Mouse (Mus musculus) CH12.LX (cell line): ENCODE data around the gene Mfge8. TPM values are rescaled to one million over a fixed set of nuclear protein-coding genes. Genes with fewer than 3 reads are reported as not detected.

Source experiments
- DNase-seq: peaks from one replicate; pipeline ENCODE4 v3.0.0-alpha.2; 2013; ENCODE audit errors: extremely low read depth
- H3K27ac ChIP-seq: 2 replicates; pipeline ENCODE4 v1.5.1; 2012; ENCODE audit warnings: low read depth, mild to moderate bottlenecking, control low read depth, moderate library complexity; ENCODE audit not compliant: insufficient read depth
- H3K27me3 ChIP-seq: replicated peaks from 2 replicates; pipeline ENCODE3; 2012; ENCODE audit warnings: inconsistent platforms
- H3K36me3 ChIP-seq, 2 experiments: replicated peaks in 1 of 2; 2 replicates each; pipeline versions ENCODE3 to v1.6.1; 2012; ENCODE audit warnings: inconsistent platforms in 1 of 2, low read length in 1 of 2, mild to moderate bottlenecking in 1 of 2, mixed read lengths in 1 of 2, moderate library complexity in 1 of 2; ENCODE audit not compliant: control insufficient read depth in 1 of 2, insufficient read depth in 1 of 2
- H3K4me1 ChIP-seq, 2 experiments: 2 replicates each; pipeline ENCODE4 v1.6.1; 2012; ENCODE audit warnings: inconsistent platforms in 1 of 2, moderate library complexity in 1 of 2; ENCODE audit not compliant: insufficient read depth in 2 of 2, control insufficient read depth in 1 of 2
- H3K4me2 ChIP-seq: 2 replicates; pipeline ENCODE4 v1.6.1; 2012; ENCODE audit warnings: low read depth, mild to moderate bottlenecking, control low read depth; ENCODE audit not compliant: poor library complexity, insufficient read depth, severe bottlenecking
- H3K4me3 ChIP-seq, 3 experiments: fragments of 150-350 bp in 1 of 3; sonication (generic) in 1 of 3; replicated peaks in 1 of 3; 2 replicates each; pipeline versions ENCODE3 to v1.5.1; 2011 to 2012; ENCODE audit warnings: low read depth in 2 of 3, low read length in 2 of 3, mild to moderate bottlenecking in 2 of 3, moderate library complexity in 2 of 3, control low read depth in 1 of 3, improper control_type of control experiment in 1 of 3, inconsistent platforms in 1 of 3, mixed read lengths in 1 of 3; ENCODE audit not compliant: poor library complexity in 1 of 3
- H3K79me2 ChIP-seq: replicated peaks from 2 replicates; pipeline ENCODE4 v1.6.1; 2012; ENCODE audit warnings: mild to moderate bottlenecking, moderate library complexity; ENCODE audit not compliant: control insufficient read depth, poor library complexity, insufficient read depth, severe bottlenecking; ENCODE audit errors: extremely low read depth
- H3K9ac ChIP-seq: 2 replicates; pipeline ENCODE4 v1.6.1; 2012; ENCODE audit warnings: low read depth, mild to moderate bottlenecking, control low read depth, moderate library complexity; ENCODE audit not compliant: insufficient read depth
- H3K9me3 ChIP-seq: replicated peaks from 2 replicates; pipeline ENCODE3; 2012; ENCODE audit warnings: low read length, inconsistent platforms, mixed read lengths
- CHD2 ChIP-seq: IDR thresholded peaks from 2 replicates; pipeline ENCODE4 v1.6.1; 2011; ENCODE audit warnings: low read length, improper control_type of control experiment
- CTCF ChIP-seq, 2 experiments: IDR thresholded peaks in 1 of 2; conservative IDR thresholded peaks in 1 of 2; 2 replicates each; pipeline ENCODE4 v1.5.1; 2011 to 2012; ENCODE audit warnings: low read depth in 2 of 2, low read length in 2 of 2, improper control_type of control experiment in 1 of 2, inconsistent platforms in 1 of 2, mild to moderate bottlenecking in 1 of 2, moderate library complexity in 1 of 2
- ELF1 ChIP-seq: IDR thresholded peaks from 2 replicates; pipeline ENCODE4 v1.6.1; 2014; ENCODE audit warnings: low read depth, mild to moderate bottlenecking, inconsistent platforms, low read length, improper control_type of control experiment
- EP300 ChIP-seq: IDR thresholded peaks from 2 replicates; pipeline ENCODE4 v1.6.1; 2011; ENCODE audit warnings: low read length, improper control_type of control experiment
- ETS1 ChIP-seq: conservative IDR thresholded peaks from 2 replicates; pipeline ENCODE4 v1.6.1; 2012; ENCODE audit warnings: low read depth, mild to moderate bottlenecking, inconsistent platforms, low read length, improper control_type of control experiment, moderate library complexity
- IRF4 ChIP-seq: IDR thresholded peaks from 2 replicates; pipeline ENCODE4 v1.6.1; 2014; ENCODE audit warnings: low read depth, mild to moderate bottlenecking, inconsistent platforms, low read length, improper control_type of control experiment
- JUN ChIP-seq: IDR thresholded peaks from 2 replicates; pipeline ENCODE4 v1.6.1; 2011; ENCODE audit warnings: low read depth, mild to moderate bottlenecking, low read length, improper control_type of control experiment, moderate library complexity; ENCODE audit not compliant: insufficient read depth
- MAFK ChIP-seq: IDR thresholded peaks from 2 replicates; pipeline ENCODE4 v1.6.1; 2011; ENCODE audit warnings: low read length, improper control_type of control experiment; ENCODE audit not compliant: insufficient replicate concordance
- MAX ChIP-seq: IDR thresholded peaks from 2 replicates; pipeline ENCODE4 v1.6.1; 2011; ENCODE audit warnings: low read length, improper control_type of control experiment
- MAZ ChIP-seq: IDR thresholded peaks from 2 replicates; pipeline ENCODE4 v1.6.1; 2012; ENCODE audit warnings: low read depth, mild to moderate bottlenecking, inconsistent platforms, low read length, improper control_type of control experiment, moderate library complexity
- NELFE ChIP-seq: IDR thresholded peaks from 2 replicates; pipeline ENCODE4 v1.6.1; 2011; ENCODE audit warnings: low read depth, low read length, improper control_type of control experiment
- POLR2A ChIP-seq: IDR thresholded peaks from 2 replicates; pipeline ENCODE4 v1.6.1; 2011; ENCODE audit warnings: low read depth, mild to moderate bottlenecking, improper control_type of control experiment, low read length
- SIN3A ChIP-seq: IDR thresholded peaks from 2 replicates; pipeline ENCODE4 v1.6.1; 2012; ENCODE audit warnings: low read length, improper control_type of control experiment, inconsistent platforms
- UBTF ChIP-seq: IDR thresholded peaks from 2 replicates; pipeline ENCODE4 v1.6.1; 2012; ENCODE audit warnings: low read depth, mild to moderate bottlenecking, inconsistent platforms, low read length, improper control_type of control experiment, moderate library complexity
- ZC3H11A ChIP-seq: IDR thresholded peaks from 2 replicates; pipeline ENCODE4 v1.6.1; 2012; ENCODE audit warnings: low read depth, mild to moderate bottlenecking, inconsistent platforms, low read length, improper control_type of control experiment
- ZMIZ1 ChIP-seq: IDR thresholded peaks from 2 replicates; pipeline ENCODE4 v1.6.1; 2012; ENCODE audit warnings: low read depth, mild to moderate bottlenecking, inconsistent platforms, low read length, improper control_type of control experiment
- dilution Hi-C: fragments of 300-500 bp; cut with MboI; formaldehyde crosslinking; loops from 2 replicates; pipeline ENCODE4 v1.14.3; 2020; ENCODE audit warnings: low sequenced_read_pairs; ENCODE audit not compliant: extremely low pct_unique_long_range_greater_than_20kb, extremely low pct_ligation_motif_present
- in situ Hi-C: fragments of 300-500 bp; cut with MboI; formaldehyde crosslinking; loops from 3 replicates; pipeline ENCODE4 v1.14.3; 2019; ENCODE audit warnings: low sequenced_read_pairs, low pct_ligation_motif_present, low pct_unique_long_range_greater_than_20kb, mixed read lengths
- polyA plus RNA-seq: library from polyadenylated mRNA; unstranded; fragments of >175 nt; gene quantifications from 2 replicates; pipeline ENCODE4 v1.2.1, GENCODE M21; 2012; ENCODE audit warnings: low read depth; ENCODE audit not compliant: insufficient read length
- total RNA-seq, 2 experiments: library from RNA; depleted of rRNA; stranded (reverse); fragments of 300-350 nt in 1 of 2; fragments of >200 nt in 1 of 2; gene quantifications; 2 replicates each; pipeline ENCODE4 v1.2.3; 2012 to 2014

Gene Mfge8
- total and polyA plus RNA-seq, 3 experiments: 13.0 to 24.5 (median 13.2) TPM

- H3K27me3 ChIP-seq: peaks cover 28% of the 10 kb centered on the region
- no peaks in the 10 kb centered on the region for H3K36me3 ChIP-seq
- peaks cover 7% of the 10 kb centered on the region for H3K9me3 ChIP-seq
- no peak overlapping the region for H3K4me2 ChIP-seq
- TF ChIP-seq CHD2: no peak
- no peak overlapping the region for H3K27ac ChIP-seq
- no peak overlapping the region for H3K9ac ChIP-seq
- H3K4me3 ChIP-seq: no peak overlapping the region
- in situ Hi-C loops: no loop called here
- dilution Hi-C loops: no loop called here
- no peaks in the 10 kb centered on the region for H3K79me2 ChIP-seq
- no peak for DNase-seq
- H3K4me1 ChIP-seq: peaks cover 0 to 8% of the 10 kb centered on the region in 2 experiments; a peak in 2 of 4 replicates
Measured at GRCm38 (mm10) chr7:79159406-79159805, 10.5 kb upstream of the Mfge8 start.

- Histone ChIP-seq H3K4me1 (peaks cover 0 to 20% of the 10 kb centered on the region in 2 experiments; a peak in 2 of 4 replicates), H3K4me3 (no peak overlapping the region), H3K9ac (no peak overlapping the region), H3K9me3 (no peaks in the 10 kb centered on the region), H3K36me3 (peaks cover 0 to 9% of the 10 kb centered on the region in 2 experiments), H3K4me2 (peak overlapping the region; percentile 56; the same call in 1 of the 2 replicates), H3K79me2 (no peaks in the 10 kb centered on the region), H3K27me3 (peaks cover 15% of the 10 kb centered on the region), H3K27ac (no peak overlapping the region)
- TF ChIP-seq EP300 (no peak), UBTF (no peak), ELF1 (no peak), MAX (no peak), SIN3A (no peak), POLR2A (no peak), ZMIZ1 (no peak), NELFE (no peak), IRF4 (no peak), CTCF (conservative IDR thresholded peaks at IDR 0.05 in 1 of 2, IDR thresholded peaks at IDR 0.05 in 1 of 2; ENCODE audit: low read depth in 2 of 2, low read length in 2 of 2) (no peak), ETS1 (no peak), JUN (no peak), MAZ (no peak), ZC3H11A (no peak), MAFK (no peak)
- DNase-seq: no peak
- in situ Hi-C loops: no loop called here
- dilution Hi-C loops: no loop called here
Measured at GRCm38 (mm10) chr7:79149522-79149921, 662 bp upstream of the Mfge8 start.
